Mouse (Mus musculus) bone marrow, adult 2 months (tissue): Measurements from ENCODE around the gene Pcdh20. TPM values are rescaled to one million over a fixed set of nuclear protein-coding genes. Genes with fewer than 3 reads are reported as not detected.

ENCODE experiments used
- H3K27ac ChIP-seq: fragments of 200-500 bp; 2 replicates; pipeline ENCODE4 v1.5.1; 2012; ENCODE audit warnings: low read depth, mild to moderate bottlenecking, control low read depth, inconsistent platforms, low read length; ENCODE audit not compliant: control insufficient read depth, poor library complexity, insufficient read depth
- H3K4me1 ChIP-seq: fragments of 200-500 bp; 2 replicates; pipeline ENCODE4 v1.6.1; 2011; ENCODE audit warnings: low read length; ENCODE audit not compliant: control insufficient read depth, insufficient read depth
- H3K4me3 ChIP-seq: fragments of 200-500 bp; replicated peaks from 2 replicates; pipeline ENCODE3; 2011; ENCODE audit warnings: mild to moderate bottlenecking, low read depth, low read length, control low read depth; ENCODE audit not compliant: control insufficient read depth
- CTCF ChIP-seq: fragments of 200-500 bp; IDR thresholded peaks from 2 replicates; pipeline ENCODE4 v1.5.1; 2011; ENCODE audit warnings: low read length, control low read depth; ENCODE audit not compliant: control insufficient read depth, insufficient read depth
- POLR2A ChIP-seq: fragments of 200-500 bp; IDR thresholded peaks from 2 replicates; pipeline ENCODE4 v1.6.1; 2011; ENCODE audit warnings: low read depth, mild to moderate bottlenecking, control low read depth, low read length, borderline replicate concordance; ENCODE audit not compliant: control insufficient read depth
- WGBS: fragments of 180-500 bp; shearing (Covaris S2); methylation state at CpG from one replicate; pipeline ENCODE4 v1.1.7; 2018; 5-methylcytosine and 5-hydroxymethylcytosine counted together
- polyA plus RNA-seq: library from polyadenylated mRNA; stranded (reverse); fragments of >200 nt; gene quantifications from 2 replicates; pipeline ENCODE4 v1.2.4, GENCODE M21; 2011; ENCODE audit warnings: low replicate concordance; ENCODE audit not compliant: missing spikeins, insufficient read depth, insufficient read length

Gene Pcdh20
- polyA plus RNA-seq, 1 experiment: not detected

DNA sequence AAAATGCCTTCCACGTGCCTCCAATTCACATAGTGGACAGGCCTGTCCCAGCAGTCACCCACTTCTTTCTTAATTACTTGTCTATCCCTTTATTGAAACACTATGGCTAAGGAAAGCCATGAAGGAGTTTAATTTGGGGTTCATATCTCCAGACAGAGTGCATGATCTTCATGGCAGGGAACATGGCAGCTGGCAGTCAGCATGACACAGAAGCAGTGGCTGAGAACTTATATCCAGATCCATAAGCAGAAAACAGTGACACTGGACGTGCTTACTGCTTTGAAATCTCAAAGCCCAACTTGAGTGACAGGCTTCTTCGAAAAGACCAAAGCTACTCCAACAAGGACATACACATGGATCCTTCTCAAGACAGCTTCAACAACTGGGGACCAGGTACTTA is 10.5 kb downstream of the Pcdh20 start:
- TF ChIP-seq POLR2A (no peak), CTCF (no peak)
- WGBS: 75% methylated on average over 3 of the region's 3 CpGs
- Histone ChIP-seq H3K4me3 (no peak overlapping the region), H3K4me1 (no peaks in the 10 kb centered on the region), H3K27ac (no peak overlapping the region)

DNA sequence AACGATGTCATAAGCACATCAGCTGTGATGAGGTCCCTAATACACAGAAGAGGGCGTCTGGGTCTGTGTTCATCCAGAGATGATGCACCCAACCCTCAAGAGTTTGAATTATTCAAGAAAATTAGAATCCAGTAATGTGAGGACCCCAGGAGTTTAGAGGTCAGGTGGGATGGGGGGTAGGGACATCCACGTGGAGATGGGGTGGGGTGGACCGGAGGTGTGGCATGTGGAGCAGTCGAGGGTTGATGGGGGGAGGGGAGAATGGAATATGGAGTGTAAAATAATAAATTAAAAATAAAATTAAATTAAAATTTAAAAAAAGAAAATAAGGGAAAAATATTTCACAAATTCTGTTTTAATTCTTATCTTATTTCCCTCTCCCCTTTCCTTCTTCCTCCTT is 27.9 kb downstream of the Pcdh20 start:
- WGBS: 71% methylated on average over 5 of the region's 5 CpGs
- Histone ChIP-seq H3K4me3 (no peak overlapping the region), H3K27ac (no peak overlapping the region), H3K4me1 (no peaks in the 10 kb centered on the region)
- TF ChIP-seq POLR2A: no peak
- no peak for TF ChIP-seq CTCF

DNA sequence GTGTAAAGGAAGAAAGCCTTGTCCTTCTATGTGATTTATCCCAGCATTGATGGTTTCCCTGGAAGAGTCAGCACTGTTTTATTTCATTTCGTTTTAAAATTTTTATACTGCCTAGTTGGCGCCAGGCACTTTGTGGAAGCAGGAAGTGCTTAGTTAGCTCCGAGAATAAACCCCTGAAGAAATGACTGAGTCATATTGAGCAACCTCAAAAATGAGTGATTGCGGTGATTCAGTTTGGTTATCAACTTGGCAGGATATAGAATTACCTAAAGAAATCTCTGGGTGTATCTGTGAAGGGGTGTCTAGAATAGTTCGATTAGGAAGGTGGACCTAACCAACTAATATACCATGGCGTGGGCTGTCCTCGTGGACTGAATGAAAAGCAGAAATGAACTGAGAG is 41.8 kb downstream of the Pcdh20 start:
- no peaks in the 10 kb centered on the region for H3K4me1 ChIP-seq
- 77% methylated on average over 7 of the region's 7 CpGs for WGBS
- H3K27ac ChIP-seq: no peak overlapping the region
- H3K4me3 ChIP-seq: no peak overlapping the region
- TF ChIP-seq POLR2A: no peak
- no peak for TF ChIP-seq CTCF

DNA sequence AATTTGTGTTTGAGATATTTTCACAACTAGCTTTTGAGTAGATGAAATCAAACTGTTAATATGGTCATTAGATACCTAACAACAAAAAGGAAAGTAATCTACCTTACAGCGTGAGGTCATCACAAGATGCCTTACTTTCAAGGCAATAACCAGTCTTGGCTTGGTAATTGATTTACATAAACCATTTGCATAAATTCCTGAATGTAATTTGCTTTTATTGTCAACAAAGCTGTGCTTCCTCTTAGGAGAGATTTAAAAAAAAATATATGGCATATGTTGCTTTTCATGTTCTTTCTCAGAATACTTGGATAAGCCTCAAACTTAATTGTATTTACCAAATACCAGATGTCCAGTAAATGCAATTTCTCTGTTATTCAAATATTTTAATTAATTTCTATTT is 43.8 kb downstream of the Pcdh20 start:
- Histone ChIP-seq H3K27ac (no peak overlapping the region), H3K4me3 (no peak overlapping the region), H3K4me1 (no peaks in the 10 kb centered on the region)
- no peak for TF ChIP-seq POLR2A
- TF ChIP-seq CTCF: no peak
- 76% methylated on average over 1 of the region's 1 CpGs for WGBS
